Mouse (Mus musculus) midbrain, embryonic 14.5 days (tissue): ENCODE data around the gene Abcg3. TPM values are rescaled to one million over a fixed set of nuclear protein-coding genes. Genes with fewer than 3 reads are reported as not detected.
"Not testable (repeated sequence)": the region's sequence is repeated elsewhere in the genome, so short reads cannot be mapped to it uniquely, and the experiment has no call there.

Experiments
- ATAC-seq: fragments of 200-750 bp; cut with Nextera tagmentation; 2 replicates; pipeline ENCODE4 v1.8.0; 2017; ENCODE audit warnings: moderate number of reproducible peaks, moderate library complexity; ENCODE audit not compliant: low FRiP score, low TSS enrichment
- DNase-seq: peaks from one replicate; pipeline ENCODE4 v3.0.0-alpha.2; 2015
- H3K27ac ChIP-seq: fragments of 300-500 bp; sonication (generic); replicated peaks from 2 replicates; pipeline ENCODE4 v1.5.1; 2014; ENCODE audit warnings: mild to moderate bottlenecking, low read depth, low read length, moderate library complexity
- H3K27me3 ChIP-seq: fragments of 300-500 bp; sonication (generic); 2 replicates; pipeline ENCODE4 v1.6.1; 2014; ENCODE audit warnings: low read length, control low read depth, mixed read lengths; ENCODE audit not compliant: control insufficient read depth, insufficient read depth
- H3K36me3 ChIP-seq: fragments of 300-500 bp; sonication (generic); 2 replicates; pipeline ENCODE4 v1.6.1; 2014; ENCODE audit warnings: low read length, control low read depth; ENCODE audit not compliant: control insufficient read depth, insufficient read depth
- H3K4me1 ChIP-seq: fragments of 300-500 bp; sonication (generic); 2 replicates; pipeline ENCODE4 v1.6.1; 2014; ENCODE audit warnings: mild to moderate bottlenecking, antibody characterized with exemption, low read length, control low read depth; ENCODE audit not compliant: control insufficient read depth, insufficient read depth
- H3K4me2 ChIP-seq: fragments of 300-500 bp; sonication (generic); 2 replicates; pipeline ENCODE4 v1.6.1; 2014; ENCODE audit warnings: mild to moderate bottlenecking, low read length, moderate library complexity
- H3K4me3 ChIP-seq: fragments of 300-500 bp; sonication (generic); replicated peaks from 2 replicates; pipeline ENCODE4 v1.5.1; 2014; ENCODE audit warnings: low read depth, low read length
- H3K9ac ChIP-seq: fragments of 300-500 bp; sonication (generic); replicated peaks from 2 replicates; pipeline ENCODE4 v1.6.1; 2014; ENCODE audit warnings: mild to moderate bottlenecking, low read length, moderate library complexity
- H3K9me3 ChIP-seq: fragments of 300-500 bp; sonication (generic); 2 replicates; pipeline ENCODE4 v1.6.1; 2016; ENCODE audit warnings: low read length, control low read depth, mixed read lengths; ENCODE audit not compliant: control insufficient read depth
- WGBS: fragments of 180-500 bp; shearing (Covaris S2); extraction: QIAGEN DNeasy Blood & Tissue Kit; methylation state at CpG from one replicate; pipeline ENCODE4 v1.1.7; 2014; 5-methylcytosine and 5-hydroxymethylcytosine counted together
- polyA plus RNA-seq: library from polyadenylated mRNA; unstranded; fragments of >200 nt; fragmentation: Nextera tagmentation; extraction: Ambion mirVana; gene quantifications from 2 replicates; pipeline ENCODE4 v1.2.1, GENCODE M21; 2014

Abcg3 gene
- polyA plus RNA-seq, 1 experiment from 2014 or later: 0.53 TPM

GRCm38 (mm10) chr5:104955208-104955607, 27.3 kb downstream of the Abcg3 start:
- DNase-seq (no peak), ATAC-seq (no peak)
- H3K36me3 ChIP-seq: no peaks in the 10 kb centered on the region
- H3K9ac ChIP-seq: no peak overlapping the region
- H3K27ac ChIP-seq: no peak overlapping the region
- no peak overlapping the region for H3K4me3 ChIP-seq
- no peaks in the 10 kb centered on the region for H3K4me1 ChIP-seq
- H3K27me3 ChIP-seq: no peaks in the 10 kb centered on the region
- H3K9me3 ChIP-seq: peaks cover 5% of the 10 kb centered on the region; the same call in 1 of the 2 replicates
- H3K4me2 ChIP-seq: no peak overlapping the region
- 87% methylated on average over 3 of the region's 3 CpGs for WGBS

GRCm38 (mm10) chr5:104946951-104947350, 35.6 kb downstream of the Abcg3 start:
- Histone ChIP-seq H3K4me3 (no peak overlapping the region), H3K27ac (no peak overlapping the region), H3K4me1 (no peaks in the 10 kb centered on the region), H3K4me2 (no peak overlapping the region), H3K27me3 (no peaks in the 10 kb centered on the region), H3K9me3 (no peaks in the 10 kb centered on the region), H3K36me3 (no peaks in the 10 kb centered on the region), H3K9ac (no peak overlapping the region)
- DNase-seq (no peak), ATAC-seq (no peak)
- WGBS: 86% methylated on average over 1 of the region's 1 CpGs

- Histone ChIP-seq H3K4me2 (no peak overlapping the region), H3K4me1 (no peaks in the 10 kb centered on the region), H3K27ac (no peak overlapping the region), H3K27me3 (no peaks in the 10 kb centered on the region), H3K9ac (no peak overlapping the region), H3K4me3 (no peak overlapping the region), H3K36me3 (no peaks in the 10 kb centered on the region), H3K9me3 (no peaks in the 10 kb centered on the region)
- DNase-seq (no peak), ATAC-seq (no peak)
- WGBS: 87% methylated on average over 7 of the region's 7 CpGs
Measured at GRCm38 (mm10) chr5:104934148-104934547, 48.4 kb downstream of the Abcg3 start.

- H3K4me3 ChIP-seq, H3K27ac ChIP-seq, H3K9ac ChIP-seq, H3K4me2 ChIP-seq, H3K27me3 ChIP-seq, ATAC-seq, H3K36me3 ChIP-seq, H3K4me1 ChIP-seq, DNase-seq, H3K9me3 ChIP-seq: not testable (repeated sequence)
- WGBS: 88% methylated on average over 5 of the region's 5 CpGs
Measured at GRCm38 (mm10) chr5:104906556-104906955, 76.0 kb downstream of the Abcg3 start.

Other genes with a start within 250 kb of the Abcg3 start
- 2.8 and 3.3 TPM in 2 replicates for gene Zfp951, start 122.6 kb downstream of the Abcg3 start, polyA plus RNA-seq
- gene Gbp9, start 156.8 kb upstream of the Abcg3 start, polyA plus RNA-seq: 0.28 and 3.4 TPM in 2 replicates
- gene Gbp8, start 156.8 kb upstream of the Abcg3 start, polyA plus RNA-seq: 0.76 TPM in 1 of 2 replicates, not detected in the other
- gene Gbp4, start 156.9 kb upstream of the Abcg3 start, polyA plus RNA-seq: 0.15 and 3.4 TPM in 2 replicates